Mouse (Mus musculus): Measurements from ENCODE around the gene Sh2d7. TPM values are rescaled to one million over a fixed set of nuclear protein-coding genes. Genes with fewer than 3 reads are reported as not detected.

Gene Sh2d7
- total RNA-seq (2021): not detected
- long read RNA-seq, experiment 1: 0 reads
- long read RNA-seq, experiment 2: 0 reads

GRCm38 (mm10) chr9:54538684-54539083 is at the start of gene Sh2d7:
Gene Sh2d7 (plus strand): TSS chr9:54538984.
- DNase-seq (ENCODE audit: low spot score): no peak

DNA sequence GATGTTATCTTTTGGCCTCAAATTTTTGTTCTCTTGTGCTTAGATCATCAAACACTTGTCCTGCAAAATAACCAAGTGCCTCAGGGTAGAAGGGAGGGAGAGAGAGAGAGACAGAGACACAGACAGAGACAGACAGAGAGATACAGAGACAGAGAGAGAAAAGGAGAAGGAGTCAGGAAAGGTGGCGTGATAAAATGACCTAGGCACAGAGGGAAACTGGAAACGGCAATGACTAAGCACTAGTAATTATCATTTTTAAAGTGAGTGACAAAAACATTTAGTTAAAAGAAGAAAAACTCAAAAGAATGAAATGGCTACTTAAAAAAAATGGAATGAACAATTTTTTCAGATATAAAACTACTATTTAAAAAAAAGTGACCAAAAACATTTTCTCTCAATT is 49.2 kb upstream of the Sh2d7 start:
- no peak for DNase-seq (ENCODE audit: low spot score)

DNA sequence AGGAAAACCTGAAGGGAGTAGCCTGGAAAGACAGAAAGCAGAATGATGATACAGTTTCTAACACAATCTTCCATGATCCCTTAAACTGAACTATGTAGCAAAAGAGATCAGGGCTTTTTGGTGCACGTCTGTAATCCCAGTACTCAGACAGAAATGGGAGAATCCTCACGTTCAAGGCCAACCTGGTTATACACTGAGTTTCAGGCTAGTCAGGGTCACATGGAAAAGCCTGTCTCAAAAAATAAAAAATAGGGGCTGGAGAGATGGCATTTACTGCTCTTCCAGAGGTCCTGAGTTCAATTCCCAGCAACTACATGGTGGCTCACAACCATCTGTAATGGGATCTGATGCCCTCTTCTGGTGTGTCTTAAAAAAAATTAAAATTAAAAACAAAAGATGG is 48.4 kb upstream of the Sh2d7 start:
- DNase-seq (ENCODE audit: low spot score): no peak

DNA sequence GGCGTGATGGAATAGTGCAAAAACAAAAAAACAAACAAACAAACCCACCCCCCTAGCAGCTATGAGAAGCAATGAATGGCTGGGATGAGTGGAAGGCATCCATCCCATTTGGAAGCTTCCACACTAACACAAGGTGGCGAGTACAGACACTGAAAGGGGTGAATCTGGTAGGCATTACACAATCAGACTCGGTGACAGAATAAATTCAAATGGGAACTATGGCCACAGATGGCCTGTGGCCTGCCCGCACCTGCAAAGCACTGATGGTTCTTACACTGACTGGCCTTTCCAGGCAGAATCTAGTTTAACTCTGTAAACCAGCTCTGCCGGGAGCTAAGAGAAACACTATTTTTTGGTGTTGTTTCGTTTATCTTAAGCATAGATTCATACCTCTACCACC is 39.5 kb upstream of the Sh2d7 start:
- no peak for DNase-seq (ENCODE audit: low spot score)

- no peak for DNase-seq (ENCODE audit: low spot score)
Observed at GRCm38 (mm10) chr9:54499791-54500190, 39.0 kb upstream of the Sh2d7 start.

DNA sequence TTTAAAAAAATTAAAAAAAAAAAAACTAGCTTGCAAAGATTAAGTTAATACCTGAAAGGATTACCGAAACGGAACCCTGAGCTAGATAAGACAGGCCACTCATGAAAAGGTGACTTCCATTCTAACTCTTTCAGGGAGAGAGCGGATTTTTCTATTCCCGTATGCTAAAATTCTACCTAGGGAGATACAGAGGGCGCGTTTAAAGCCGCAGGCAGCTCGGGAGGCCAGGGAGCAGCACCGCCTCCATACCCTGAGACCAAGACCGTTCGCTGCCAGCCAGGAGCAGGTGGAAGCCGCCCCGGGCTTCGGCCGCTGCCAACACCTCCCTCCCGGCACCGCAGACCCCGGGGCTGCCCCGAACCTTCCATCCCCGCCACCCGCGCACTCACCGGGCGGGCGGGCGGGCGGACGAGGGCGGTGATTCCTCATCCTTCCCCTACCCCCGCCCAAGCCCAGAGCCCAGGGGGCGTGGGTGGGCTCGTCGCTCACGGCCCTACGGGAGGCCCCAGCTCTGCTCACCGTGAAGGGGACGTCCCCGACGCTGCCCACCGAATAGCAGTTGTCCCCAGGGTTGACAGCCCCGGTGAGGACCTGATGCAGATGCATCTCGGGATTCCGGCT is 37.8 kb upstream of the Sh2d7 start:
- DNase-seq (ENCODE audit: low spot score): peak; percentile 19

DNA sequence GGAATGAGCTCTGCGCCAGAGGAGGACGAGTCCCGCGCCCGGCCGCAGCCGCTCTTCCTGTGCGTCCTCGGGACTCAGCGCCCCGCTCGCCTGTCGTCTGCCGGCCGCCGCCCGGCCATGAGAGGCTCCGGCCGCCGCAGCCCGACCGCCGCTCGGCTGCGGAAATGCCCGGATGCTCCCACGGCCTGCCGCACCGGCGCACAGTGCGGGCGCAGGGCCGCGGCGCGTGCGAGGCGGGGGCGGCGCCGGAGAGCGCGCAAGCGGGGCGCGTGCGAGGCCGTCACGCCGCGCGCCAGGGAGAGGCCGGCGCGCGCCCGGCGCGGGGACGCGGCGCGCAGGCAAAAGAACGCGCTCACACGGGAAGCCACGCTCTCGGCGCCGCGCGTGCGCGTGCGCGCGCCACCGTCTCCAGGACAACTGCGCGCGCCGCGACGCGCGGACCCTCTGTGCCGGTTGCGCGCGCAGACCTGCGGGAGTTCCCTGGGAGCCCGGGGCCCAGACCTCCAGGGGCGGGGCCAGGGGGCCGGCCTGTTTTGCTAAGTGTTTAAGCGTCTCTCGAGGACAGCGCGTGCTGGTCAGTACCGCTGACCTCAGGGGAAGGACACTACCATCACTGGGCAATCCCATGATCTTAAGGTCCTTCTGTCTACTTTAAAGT is 37.2 kb upstream of the Sh2d7 start, which contains the start of gene Dmxl2:
TSS of gene Dmxl2 (minus strand) at position 174 of the 658 bp plus-strand sequence.
- DNase-seq (ENCODE audit: low spot score): peak; percentile 86

DNA sequence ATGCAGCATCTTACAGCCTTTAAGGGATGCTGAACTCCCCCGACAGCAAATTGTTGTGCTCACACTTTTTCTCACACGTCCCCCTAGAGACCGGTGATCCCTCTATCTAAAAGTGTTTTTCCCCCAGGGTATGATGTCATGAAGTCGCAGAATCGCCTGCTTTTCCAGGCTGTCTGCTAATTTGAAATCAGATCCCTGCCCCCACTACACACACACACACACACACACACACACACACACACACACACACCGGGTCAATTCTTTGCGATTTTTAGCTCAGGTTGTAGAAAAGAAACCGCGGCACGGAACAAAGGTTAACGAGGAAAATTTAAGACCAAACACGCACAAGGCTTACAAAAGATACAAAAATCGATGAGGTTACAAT is 36.7 kb upstream of the Sh2d7 start:
- DNase-seq (ENCODE audit: low spot score): no peak

DNA sequence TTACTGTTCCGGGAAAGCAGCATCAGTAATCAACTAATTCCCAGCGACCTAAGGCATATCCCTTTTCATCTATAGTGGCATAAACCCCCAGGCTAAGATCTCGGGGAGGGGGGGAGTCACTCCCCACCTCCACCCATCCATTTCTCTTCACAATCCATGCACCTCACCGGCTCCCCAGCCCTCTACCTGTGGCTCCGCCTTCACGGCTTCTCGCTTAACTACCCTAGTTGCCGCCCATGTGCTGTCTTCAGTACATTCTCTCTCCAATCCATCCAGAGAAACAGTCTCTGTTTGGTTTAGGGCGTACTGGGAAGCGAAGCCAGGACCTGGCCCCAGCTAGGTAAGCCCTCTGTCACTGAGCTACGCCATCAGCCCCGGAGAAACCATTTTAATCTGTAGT is 35.9 kb upstream of the Sh2d7 start:
- no peak for DNase-seq (ENCODE audit: low spot score)

- no peak for DNase-seq (ENCODE audit: low spot score)
Observed at GRCm38 (mm10) chr9:54515991-54516390, 22.8 kb upstream of the Sh2d7 start.

DNA sequence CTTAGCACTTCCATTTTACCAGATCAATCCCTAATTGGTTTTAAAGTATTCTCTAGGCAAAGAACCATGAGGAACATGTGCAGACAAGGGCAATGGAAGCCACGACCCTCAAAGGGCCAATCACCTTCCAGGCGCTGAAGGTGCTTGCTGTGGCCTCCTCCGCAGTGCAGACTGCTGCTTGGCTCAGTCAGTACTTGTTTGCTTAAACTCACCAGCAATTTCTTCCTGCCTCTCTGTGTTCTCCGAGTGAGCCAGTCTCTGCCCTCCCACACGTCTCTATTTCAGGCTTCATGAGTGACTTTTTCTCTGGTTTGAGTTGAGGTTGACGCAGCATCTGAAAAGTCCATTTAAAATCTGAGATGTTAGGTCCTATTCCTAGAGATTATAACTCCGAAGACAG is 19.9 kb upstream of the Sh2d7 start:
- DNase-seq (ENCODE audit: low spot score): no peak

DNA sequence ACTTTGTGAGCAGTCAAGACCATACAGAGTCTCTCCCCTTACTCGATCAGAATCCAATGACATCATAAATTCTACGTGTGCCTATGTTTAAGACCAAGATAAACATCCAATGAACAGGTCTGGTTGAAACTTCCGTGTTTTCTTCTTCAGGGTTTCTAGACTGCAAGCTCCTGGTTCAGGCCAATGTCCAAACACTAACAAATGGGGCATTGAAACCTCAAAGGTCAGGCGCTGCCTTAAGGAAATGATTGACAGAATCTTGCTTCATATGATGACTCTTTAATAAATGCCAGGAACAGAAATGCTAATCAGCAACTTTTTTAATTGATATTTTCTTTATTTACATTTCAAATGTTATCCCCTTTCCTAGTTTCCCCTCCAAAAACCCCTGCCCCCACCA is 18.5 kb upstream of the Sh2d7 start:
- DNase-seq (ENCODE audit: low spot score): no peak

DNA sequence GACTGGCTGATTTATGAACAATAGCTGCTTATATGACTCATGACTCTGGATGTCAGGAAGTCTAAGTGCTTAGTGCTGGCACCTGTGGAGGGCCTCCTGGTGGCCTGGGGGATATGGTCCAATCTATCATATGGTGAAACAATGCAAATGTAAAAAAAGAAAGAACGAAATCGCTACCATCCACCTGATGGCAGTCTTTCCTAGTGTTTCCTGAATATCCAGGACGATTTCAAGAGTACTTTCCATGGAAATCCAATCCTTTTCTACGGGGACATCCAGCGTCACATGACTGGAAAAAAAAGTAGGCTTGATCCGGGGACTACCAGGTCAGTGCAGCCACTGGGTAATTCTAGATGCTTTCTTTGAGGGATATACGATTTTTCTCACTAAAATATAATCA is 11.1 kb upstream of the Sh2d7 start:
- DNase-seq (ENCODE audit: low spot score): no peak

DNA sequence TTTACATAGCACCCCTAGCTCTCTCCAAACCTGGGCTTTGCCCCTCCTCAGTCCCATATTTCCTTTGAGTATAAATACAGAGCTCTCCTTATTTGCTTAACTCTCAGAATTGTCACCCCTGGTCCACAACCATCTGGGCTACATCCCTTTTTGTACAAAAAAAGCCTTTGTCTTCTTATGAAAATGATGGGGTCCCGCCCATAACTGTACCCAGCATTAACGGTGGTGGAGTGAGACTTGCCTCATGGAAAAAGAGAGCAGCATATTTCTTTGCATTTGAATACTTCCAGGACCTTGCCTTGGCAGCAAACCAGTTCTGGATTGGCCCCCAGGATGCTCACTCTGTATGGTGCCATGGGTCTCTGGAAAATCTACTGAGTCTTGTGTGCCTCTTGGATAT is 8.8 kb upstream of the Sh2d7 start:
- DNase-seq (ENCODE audit: low spot score): no peak

- no peak for DNase-seq (ENCODE audit: low spot score)
Observed at GRCm38 (mm10) chr9:54530836-54531235, 7.9 kb upstream of the Sh2d7 start.

DNA sequence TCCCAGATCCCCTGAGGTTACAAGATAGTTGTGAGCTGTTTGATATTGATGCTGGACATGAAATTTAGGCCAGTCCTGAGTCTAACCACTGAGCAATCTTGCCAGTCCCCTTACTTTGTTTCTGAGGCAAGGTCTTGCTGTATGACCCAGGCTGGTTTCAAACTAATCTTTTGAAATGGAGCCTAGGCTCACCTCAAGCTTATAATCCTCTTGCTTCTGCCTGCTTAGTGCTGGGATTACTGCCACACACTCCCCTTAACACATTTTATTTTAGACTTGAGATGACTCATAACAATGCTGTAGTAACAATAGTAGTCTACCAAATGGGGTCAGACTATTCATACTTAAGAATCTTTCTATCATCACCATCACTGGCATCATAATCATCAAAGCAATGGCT is 7.4 kb upstream of the Sh2d7 start:
- no peak for DNase-seq (ENCODE audit: low spot score)

- no peak for DNase-seq (ENCODE audit: low spot score)
Observed at GRCm38 (mm10) chr9:54532926-54533325, 5.9 kb upstream of the Sh2d7 start.

- no peak for DNase-seq (ENCODE audit: low spot score)
Observed at GRCm38 (mm10) chr9:54533975-54534374, 4.8 kb upstream of the Sh2d7 start.

GRCm38 (mm10) chr9:54536236-54536635 is 2.5 kb upstream of the Sh2d7 start:
- no peak for DNase-seq (ENCODE audit: low spot score)

DNA sequence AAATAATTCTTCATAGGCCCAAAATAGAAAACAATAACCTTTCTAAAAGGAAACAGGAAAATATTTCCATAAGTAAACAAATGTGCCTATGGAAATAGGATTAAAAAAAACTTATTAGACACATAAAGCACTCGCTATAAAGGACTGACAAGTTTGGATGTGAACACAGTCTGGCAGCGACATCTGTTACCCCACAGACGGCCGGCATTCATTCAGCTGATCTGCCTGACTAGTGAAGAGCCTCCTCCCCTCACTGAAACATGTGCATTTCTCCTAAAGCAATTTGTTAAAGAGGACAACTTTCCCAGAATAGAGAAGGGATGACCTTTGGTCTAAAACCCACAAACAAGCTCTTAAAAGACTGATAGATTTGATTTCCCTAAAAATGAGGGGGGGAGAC is 1.8 kb upstream of the Sh2d7 start:
- no peak for DNase-seq (ENCODE audit: low spot score)

GRCm38 (mm10) chr9:54537480-54537879 is 1.3 kb upstream of the Sh2d7 start:
- DNase-seq (ENCODE audit: low spot score): no peak

DNA sequence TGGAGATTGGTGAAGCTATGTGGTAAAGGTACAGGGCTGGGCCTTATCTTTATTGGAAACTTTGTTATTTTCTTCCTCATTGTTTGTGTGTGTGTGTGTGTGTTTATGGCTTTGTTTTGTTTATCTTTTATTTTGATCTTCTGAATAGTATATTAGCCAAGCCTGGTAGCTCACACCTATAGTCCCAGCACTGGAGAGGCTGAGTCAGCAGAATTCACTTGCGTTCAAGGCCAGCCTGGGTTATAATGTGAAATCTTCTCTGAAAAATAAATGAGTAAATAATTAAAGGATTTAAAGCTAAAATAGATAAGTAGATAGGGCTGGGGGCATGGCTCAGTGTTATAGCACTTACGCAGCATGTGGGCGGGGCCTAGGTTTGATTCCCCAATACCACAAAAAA is 540 bp upstream of the Sh2d7 start:
- no peak for DNase-seq (ENCODE audit: low spot score)

DNA sequence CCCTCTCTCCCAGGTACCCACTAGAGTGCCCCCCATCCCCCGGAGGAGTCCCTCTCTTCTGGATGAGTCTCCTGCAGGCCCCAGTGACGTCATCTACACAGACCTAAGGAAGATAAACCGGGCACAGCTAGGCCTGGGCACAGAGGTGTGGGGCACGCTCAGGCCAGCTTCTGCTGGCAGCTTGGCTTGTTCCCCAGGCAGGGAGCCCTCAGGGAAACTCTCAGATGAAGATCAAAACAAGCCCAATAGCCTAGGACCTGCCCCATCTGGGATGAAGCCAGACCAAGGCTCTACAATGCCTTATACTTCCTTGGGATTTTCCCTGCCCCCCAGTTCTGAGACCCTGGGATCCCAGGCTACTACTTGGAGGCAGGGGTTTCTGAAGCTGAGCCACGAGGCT is 2.0 kb downstream of the Sh2d7 start:
- DNase-seq (ENCODE audit: low spot score): no peak

All from gastrocnemius, adult 18-20 months (tissue).